ENCODE assay signal across 8 mouse cellular contexts in the genomic region with DNA sequence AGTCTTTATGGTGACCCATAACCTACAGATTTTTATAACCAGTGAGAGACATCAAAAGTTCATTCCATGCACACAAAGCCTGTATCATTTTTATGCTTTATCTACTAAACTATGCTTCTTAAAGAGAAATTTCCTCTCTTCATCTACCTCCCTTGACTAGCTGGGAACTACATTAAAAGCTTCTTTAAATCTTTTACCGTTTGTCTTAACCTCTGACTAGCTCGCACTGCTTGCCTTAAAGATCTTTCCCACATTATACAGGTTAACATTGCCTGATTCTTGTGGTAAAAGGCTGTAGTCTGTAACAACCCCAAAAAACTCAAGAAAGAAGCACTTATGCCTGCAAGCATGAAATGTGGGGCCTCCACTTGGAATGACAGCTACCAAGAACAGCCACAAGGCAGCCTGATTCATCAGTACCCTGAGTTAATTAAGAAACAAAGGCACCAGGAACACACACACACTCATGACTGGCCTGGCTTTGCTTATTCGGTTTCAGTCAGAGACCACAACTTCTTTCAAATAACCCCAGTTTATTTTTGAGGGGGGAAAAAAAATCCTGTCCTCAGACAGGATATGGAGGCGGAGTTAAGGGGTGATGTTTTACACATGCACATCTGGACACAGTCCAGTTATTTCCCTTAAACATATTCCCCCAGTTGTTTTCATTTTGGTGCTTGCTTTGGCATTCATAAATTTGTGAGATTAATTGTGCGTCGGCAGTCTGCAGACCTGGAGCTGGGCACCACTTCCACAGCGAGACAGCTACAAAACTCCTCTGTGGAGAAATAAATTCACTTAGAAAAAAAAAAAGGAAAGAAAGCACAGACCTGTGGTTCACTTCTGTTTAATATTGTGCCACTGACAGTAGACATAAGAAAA.
DNase-seq lines count a peak whose midpoint lies in the region; ATAC-seq and TF ChIP-seq lines count a peak whose summit lies in the region.

No protein-coding gene starts in this region.

- no peaks in the 10 kb centered on the region for H3K36me3 ChIP-seq in lung, embryonic 16.5 days (ENCODE audit: control insufficient read depth, insufficient read depth, low read length)
- H3K36me3 ChIP-seq in embryonic facial prominence, embryonic 13.5 days = no peaks in the 10 kb centered on the region
- no peaks in the 10 kb centered on the region for H3K36me3 ChIP-seq in hindbrain, embryonic 16.5 days (ENCODE audit: control insufficient read depth, insufficient read depth, low read length)
- no peaks in the 10 kb centered on the region for H3K36me3 ChIP-seq in myocyte (ENCODE audit: control insufficient read depth, insufficient read depth)

- peak; percentile 86 for ATAC-seq in lung, embryonic 16.5 days (ENCODE audit: low read depth)
- peak; percentile 73 for ATAC-seq in embryonic facial prominence, embryonic 13.5 days (ENCODE audit: insufficient number of reproducible peaks, insufficient read depth, low FRiP score, low TSS enrichment, low read depth)
- no peak for ATAC-seq in hindbrain, embryonic 16.5 days

- H3K27me3 ChIP-seq in lung, embryonic 16.5 days (ENCODE audit: control insufficient read depth, insufficient read depth, low read depth, low read length) = no peaks in the 10 kb centered on the region
- H3K27me3 ChIP-seq in embryonic facial prominence, embryonic 13.5 days = no peaks in the 10 kb centered on the region
- H3K27me3 ChIP-seq in hindbrain, embryonic 16.5 days (replicated peaks; ENCODE audit: control insufficient read depth, insufficient read depth, low read length) = no peaks in the 10 kb centered on the region
- H3K27me3 ChIP-seq in myocyte (ENCODE audit: control insufficient read depth, insufficient read depth, insufficient read length) = no peaks in the 10 kb centered on the region
- no peaks in the 10 kb centered on the region for H3K27me3 ChIP-seq in cerebellum, adult 2 months (ENCODE audit: control insufficient read depth, insufficient read depth, low read length)

- peak overlapping the region; percentile 27; the same call in 1 of the 2 replicates for H3K4me2 ChIP-seq in lung, embryonic 16.5 days (ENCODE audit: low read depth, low read length)
- H3K4me2 ChIP-seq in embryonic facial prominence, embryonic 13.5 days = peak overlapping the region; percentile 47
- no peak overlapping the region for H3K4me2 ChIP-seq in hindbrain, embryonic 16.5 days (ENCODE audit: low read length)
- peak overlapping the region; percentile 66 for H3K4me2 ChIP-seq in myocyte (ENCODE audit: low read depth)

- no peak for TF ChIP-seq POLR2A in myocyte (IDR thresholded peaks at IDR 0.05; ENCODE audit: insufficient read length, low read depth)
- TF ChIP-seq POLR2A in cerebellum, adult 2 months (IDR thresholded peaks at IDR 0.05; ENCODE audit: borderline replicate concordance, insufficient read depth, low read length) = no peak

- intact Hi-C loops in left cerebral cortex, postnatal 36 days (cut with DNase I) = no loop called here

- H3K4me1 ChIP-seq in lung, embryonic 16.5 days (replicated peaks; ENCODE audit: control insufficient read depth, insufficient read depth, low read length) = peaks cover 25% of the 10 kb centered on the region
- peaks cover 65% of the 10 kb centered on the region for H3K4me1 ChIP-seq in embryonic facial prominence, embryonic 13.5 days
- peaks cover 18% of the 10 kb centered on the region for H3K4me1 ChIP-seq in hindbrain, embryonic 16.5 days (ENCODE audit: control insufficient read depth, insufficient read depth, low read depth, low read length)
- peaks cover 7% of the 10 kb centered on the region; the same call in 1 of the 2 replicates for H3K4me1 ChIP-seq in cerebellum, adult 2 months (ENCODE audit: control insufficient read depth, insufficient read depth, low read length)

- H3ac ChIP-seq in myocyte (ENCODE audit: control insufficient read depth, insufficient read length) = no peak overlapping the region

- no peak for DNase-seq in lung, postnatal 4 days
- DNase-seq in left cerebral cortex, postnatal 36 days (ENCODE audit: low spot score in 2 of 2) = no peak
- no peak for DNase-seq in cerebellum, postnatal 36 days
- DNase-seq in cerebellum, adult 2 months = no peak

- H3K79me2 ChIP-seq in myocyte (ENCODE audit: control insufficient read depth, insufficient read depth) = no peaks in the 10 kb centered on the region

- no peak overlapping the region for H3K4me3 ChIP-seq in lung, embryonic 16.5 days (ENCODE audit: low read length)
- H3K4me3 ChIP-seq in embryonic facial prominence, embryonic 13.5 days = no peak overlapping the region; the same call in 1 of the 2 replicates
- H3K4me3 ChIP-seq in hindbrain, embryonic 16.5 days (ENCODE audit: low read length) = no peak overlapping the region
- H3K4me3 ChIP-seq in myocyte = no peak overlapping the region
- H3K4me3 ChIP-seq in cerebellum, adult 2 months (replicated peaks; ENCODE audit: insufficient read depth, low read depth, low read length) = no peak overlapping the region

- WGBS in lung, embryonic 16.5 days = 28% methylated on average over 7 of the region's 7 CpGs
- 13% methylated on average over 7 of the region's 7 CpGs for WGBS in embryonic facial prominence, embryonic 13.5 days
- WGBS in hindbrain, embryonic 16.5 days = 48% methylated on average over 7 of the region's 7 CpGs
- WGBS in cerebellum, adult 2 months = 80% methylated on average over 7 of the region's 7 CpGs

- no peaks in the 10 kb centered on the region for H3K9me3 ChIP-seq in lung, embryonic 16.5 days (ENCODE audit: control insufficient read depth, low read length)
- no peaks in the 10 kb centered on the region for H3K9me3 ChIP-seq in embryonic facial prominence, embryonic 13.5 days
- no peaks in the 10 kb centered on the region for H3K9me3 ChIP-seq in hindbrain, embryonic 16.5 days (ENCODE audit: control insufficient read depth, low read length)

- TF ChIP-seq CTCF in cerebellum, adult 2 months (IDR thresholded peaks at IDR 0.05; ENCODE audit: borderline replicate concordance, insufficient read depth, low read depth, low read length) = no peak

- 0 out of 2 replicates have a peak overlapping the region, but pooled peaks have one; percentile 5 for H3K9ac ChIP-seq in lung, embryonic 16.5 days (ENCODE audit: low read length)
- 0 out of 2 replicates have a peak overlapping the region, but pooled peaks have one; percentile 56 for H3K9ac ChIP-seq in embryonic facial prominence, embryonic 13.5 days
- no peak overlapping the region for H3K9ac ChIP-seq in hindbrain, embryonic 16.5 days (ENCODE audit: low read depth, low read length)

- H3K27ac ChIP-seq in lung, embryonic 16.5 days (ENCODE audit: low read length) = peak overlapping the region; percentile 91
- H3K27ac ChIP-seq in embryonic facial prominence, embryonic 13.5 days = peak overlapping the region; percentile 98
- H3K27ac ChIP-seq in hindbrain, embryonic 16.5 days (ENCODE audit: low read depth, low read length) = 0 out of 2 replicates have a peak overlapping the region, but pooled peaks have one; percentile 27
- no peak overlapping the region for H3K27ac ChIP-seq in cerebellum, adult 2 months (ENCODE audit: insufficient read depth, low read length)

TF ChIP-seq in myocyte, 11 proteins besides CTCF, POLR2A, EP300 and RAD21:
- TF ChIP-seq TCF12 (IDR thresholded peaks at IDR 0.05; ENCODE audit: insufficient read depth, poor library complexity, severe bottlenecking) (no peak), TCF3 (IDR thresholded peaks at IDR 0.05; ENCODE audit: insufficient read length, low read depth) (no peak), MYOD1 (IDR thresholded peaks at IDR 0.05; ENCODE audit: control insufficient read depth in 1 of 3, insufficient read length in 2 of 3, low read depth in 2 of 3) (no peak), POLR2AphosphoS2 (IDR thresholded peaks at IDR 0.05; ENCODE audit: insufficient read length, low read depth) (no peak), CEBPB (IDR thresholded peaks at IDR 0.05; ENCODE audit: insufficient read depth, poor library complexity, severe bottlenecking) (no peak), USF1 (IDR thresholded peaks at IDR 0.05; ENCODE audit: low read depth) (no peak), SRF (IDR thresholded peaks at IDR 0.05; ENCODE audit: control insufficient read depth, insufficient read length, low read depth) (no peak), MYOG (IDR thresholded peaks at IDR 0.05; ENCODE audit: control insufficient read depth in 1 of 3, insufficient read depth in 1 of 3, insufficient read length in 2 of 3, low read depth in 2 of 3) (no peak), E2F4 (IDR thresholded peaks at IDR 0.05; ENCODE audit: insufficient read depth) (no peak), REST (IDR thresholded peaks at IDR 0.05; ENCODE audit: insufficient read depth, insufficient read length) (no peak), MAX (IDR thresholded peaks at IDR 0.05; ENCODE audit: low read depth) (no peak)
